Mouse (Mus musculus): ENCODE results near the gene Ift46.

Ift46 gene

GRCm38 (mm10) chr9:44810316-44810715 lies 42.6 kb downstream of the Ift46 start:
- no peak for DNase-seq

GRCm38 (mm10) chr9:44814179-44814578 lies 46.5 kb downstream of the Ift46 start:
- DNase-seq = no peak

- DNase-seq = no peak
These were observed 49.8 kb downstream of the Ift46 start for GRCm38 (mm10) chr9:44817522-44817921.

- DNase-seq = no peak
These were observed 52.5 kb downstream of the Ift46 start for GRCm38 (mm10) chr9:44819920-44820827.

GRCm38 (mm10) chr9:44826660-44827059 lies 59.0 kb downstream of the Ift46 start:
- no peak for DNase-seq

GRCm38 (mm10) chr9:44828944-44829343 lies 61.2 kb downstream of the Ift46 start:
- no peak for DNase-seq

- DNase-seq = no peak
These were observed 62.8 kb downstream of the Ift46 start for GRCm38 (mm10) chr9:44830506-44830905.

GRCm38 (mm10) chr9:44832356-44832755 lies 64.6 kb downstream of the Ift46 start:
- DNase-seq = no peak

GRCm38 (mm10) chr9:44836439-44836838 lies 68.7 kb downstream of the Ift46 start:
- DNase-seq = peak; percentile 84

- DNase-seq = no peak
These were observed 73.5 kb downstream of the Ift46 start for GRCm38 (mm10) chr9:44841241-44841640.
